Mouse (Mus musculus): Measurements from ENCODE around the gene Myh7b. TPM values are rescaled to one million over a fixed set of nuclear protein-coding genes. Genes with fewer than 3 reads are reported as not detected.
A peak's percentile ranks its signal among the peaks of the same experiment; 100 is the strongest.

The Myh7b gene
- polyA plus RNA-seq, 1 experiment from 2014 or later = 2.7 TPM

- 90% methylated on average over 9 of the region's 9 CpGs for WGBS
- no peak overlapping the region for H3K4me2 ChIP-seq (replicated peaks; ENCODE audit: low read depth)
- peaks cover 87% of the 10 kb centered on the region for H3K36me3 ChIP-seq (ENCODE audit: control insufficient read depth, insufficient read depth)
- ATAC-seq = no peak
- no peak overlapping the region for H3K9ac ChIP-seq (ENCODE audit: low read depth, low read length)
- no peaks in the 10 kb centered on the region for H3K9me3 ChIP-seq (ENCODE audit: control insufficient read depth)
- no peak for TF ChIP-seq CTCF (IDR thresholded peaks at IDR 0.05; ENCODE audit: low read depth)
- no peak overlapping the region for H3K27ac ChIP-seq (ENCODE audit: low read depth, low read length)
- 0 out of 2 replicates have a peak, but pooled peaks cover 5% of the 10 kb centered on the region for H3K4me1 ChIP-seq (replicated peaks; ENCODE audit: control insufficient read depth, insufficient read depth, low read length)
- no peak overlapping the region for H3K4me3 ChIP-seq (ENCODE audit: low read depth, low read length)
- 0 out of 2 replicates have a peak, but pooled peaks cover 7% of the 10 kb centered on the region for H3K27me3 ChIP-seq (replicated peaks; ENCODE audit: control insufficient read depth, insufficient read depth, low read length)
These were observed 22.7 kb downstream of the Myh7b start for GRCm38 (mm10) chr2:155633731-155634130.

- Histone ChIP-seq H3K4me3 (ENCODE audit: low read depth, low read length) (no peak overlapping the region), H3K36me3 (ENCODE audit: control insufficient read depth, insufficient read depth) (peaks cover 96% of the 10 kb centered on the region), H3K27me3 (replicated peaks; ENCODE audit: control insufficient read depth, insufficient read depth, low read length) (0 out of 2 replicates have a peak, but pooled peaks cover 7% of the 10 kb centered on the region), H3K9ac (ENCODE audit: low read depth, low read length) (no peak overlapping the region), H3K4me2 (replicated peaks; ENCODE audit: low read depth) (no peak overlapping the region), H3K4me1 (replicated peaks; ENCODE audit: control insufficient read depth, insufficient read depth, low read length) (0 out of 2 replicates have a peak, but pooled peaks cover under 1% of the 10 kb centered on the region), H3K9me3 (ENCODE audit: control insufficient read depth) (no peaks in the 10 kb centered on the region), H3K27ac (ENCODE audit: low read depth, low read length) (no peak overlapping the region)
- WGBS = 91% methylated on average over 8 of the region's 8 CpGs
- TF ChIP-seq CTCF (IDR thresholded peaks at IDR 0.05; ENCODE audit: low read depth) = no peak
- no peak for ATAC-seq
These were observed 23.6 kb downstream of the Myh7b start for GRCm38 (mm10) chr2:155634562-155634961.

GRCm38 (mm10) chr2:155635961-155636360, 24.9 kb downstream of the Myh7b start:
- H3K4me3 ChIP-seq (ENCODE audit: low read depth, low read length) = no peak overlapping the region
- H3K9me3 ChIP-seq (ENCODE audit: control insufficient read depth) = no peaks in the 10 kb centered on the region
- 0 out of 2 replicates have a peak, but pooled peaks cover 5% of the 10 kb centered on the region for H3K4me1 ChIP-seq (replicated peaks; ENCODE audit: control insufficient read depth, insufficient read depth, low read length)
- H3K4me2 ChIP-seq (replicated peaks; ENCODE audit: low read depth) = no peak overlapping the region
- TF ChIP-seq CTCF (IDR thresholded peaks at IDR 0.05; ENCODE audit: low read depth) = no peak
- no peaks in the 10 kb centered on the region for H3K27me3 ChIP-seq (replicated peaks; ENCODE audit: control insufficient read depth, insufficient read depth, low read length)
- 92% methylated on average over 8 of the region's 8 CpGs for whole genome bisulfite sequencing
- no peak overlapping the region for H3K9ac ChIP-seq (ENCODE audit: low read depth, low read length)
- no peak overlapping the region for H3K27ac ChIP-seq (ENCODE audit: low read depth, low read length)
- peaks cover 99% of the 10 kb centered on the region for H3K36me3 ChIP-seq (ENCODE audit: control insufficient read depth, insufficient read depth)
- ATAC-seq = no peak

GRCm38 (mm10) chr2:155636881-155637280, 25.9 kb downstream of the Myh7b start:
- H3K36me3 ChIP-seq (ENCODE audit: control insufficient read depth, insufficient read depth) = peaks cover 96% of the 10 kb centered on the region
- H3K4me1 ChIP-seq (replicated peaks; ENCODE audit: control insufficient read depth, insufficient read depth, low read length) = 0 out of 2 replicates have a peak, but pooled peaks cover 6% of the 10 kb centered on the region
- H3K4me2 ChIP-seq (replicated peaks; ENCODE audit: low read depth) = no peak overlapping the region
- H3K27me3 ChIP-seq (replicated peaks; ENCODE audit: control insufficient read depth, insufficient read depth, low read length) = no peaks in the 10 kb centered on the region
- TF ChIP-seq CTCF (IDR thresholded peaks at IDR 0.05; ENCODE audit: low read depth) = no peak
- H3K9me3 ChIP-seq (ENCODE audit: control insufficient read depth) = no peaks in the 10 kb centered on the region
- no peak overlapping the region for H3K27ac ChIP-seq (ENCODE audit: low read depth, low read length)
- no peak overlapping the region for H3K4me3 ChIP-seq (ENCODE audit: low read depth, low read length)
- no peak for ATAC-seq
- H3K9ac ChIP-seq (ENCODE audit: low read depth, low read length) = no peak overlapping the region

GRCm38 (mm10) chr2:155637411-155637810, 26.4 kb downstream of the Myh7b start:
- H3K27ac ChIP-seq (ENCODE audit: low read depth, low read length) = no peak overlapping the region
- no peaks in the 10 kb centered on the region for H3K9me3 ChIP-seq (ENCODE audit: control insufficient read depth)
- no peaks in the 10 kb centered on the region for H3K27me3 ChIP-seq (replicated peaks; ENCODE audit: control insufficient read depth, insufficient read depth, low read length)
- WGBS = 91% methylated on average over 4 of the region's 4 CpGs
- ATAC-seq = no peak
- 0 out of 2 replicates have a peak, but pooled peaks cover 6% of the 10 kb centered on the region for H3K4me1 ChIP-seq (replicated peaks; ENCODE audit: control insufficient read depth, insufficient read depth, low read length)
- peaks cover 96% of the 10 kb centered on the region for H3K36me3 ChIP-seq (ENCODE audit: control insufficient read depth, insufficient read depth)
- no peak overlapping the region for H3K4me3 ChIP-seq (ENCODE audit: low read depth, low read length)
- H3K9ac ChIP-seq (ENCODE audit: low read depth, low read length) = no peak overlapping the region
- H3K4me2 ChIP-seq (replicated peaks; ENCODE audit: low read depth) = no peak overlapping the region
- TF ChIP-seq CTCF (IDR thresholded peaks at IDR 0.05; ENCODE audit: low read depth) = no peak

- Histone ChIP-seq H3K9ac (ENCODE audit: low read depth, low read length) (no peak overlapping the region), H3K27ac (ENCODE audit: low read depth, low read length) (peak overlapping the region; percentile 86), H3K4me2 (replicated peaks; ENCODE audit: low read depth) (no peak overlapping the region), H3K9me3 (ENCODE audit: control insufficient read depth) (no peaks in the 10 kb centered on the region), H3K36me3 (ENCODE audit: control insufficient read depth, insufficient read depth) (peaks cover 94% of the 10 kb centered on the region), H3K4me1 (replicated peaks; ENCODE audit: control insufficient read depth, insufficient read depth, low read length) (0 out of 2 replicates have a peak, but pooled peaks cover 6% of the 10 kb centered on the region), H3K27me3 (replicated peaks; ENCODE audit: control insufficient read depth, insufficient read depth, low read length) (no peaks in the 10 kb centered on the region), H3K4me3 (ENCODE audit: low read depth, low read length) (no peak overlapping the region)
- no peak for ATAC-seq
- WGBS = 88% methylated on average over 6 of the region's 6 CpGs
- no peak for TF ChIP-seq CTCF (IDR thresholded peaks at IDR 0.05; ENCODE audit: low read depth)
These were observed 29.6 kb downstream of the Myh7b start for GRCm38 (mm10) chr2:155640656-155641055.

Data from intestine, postnatal 0 days (tissue).